Mouse (Mus musculus) limb, embryonic 14.5 days (tissue): ENCODE results near the gene Sept3. TPM values are rescaled to one million over a fixed set of nuclear protein-coding genes. Genes with fewer than 3 reads are reported as not detected.

Source experiments
- ATAC-seq: fragments of 200-750 bp; cut with Nextera tagmentation; 2 replicates; pipeline ENCODE4 v1.8.0; 2017; ENCODE audit warnings: low read depth, moderate number of reproducible peaks, moderate TSS enrichment; ENCODE audit not compliant: low FRiP score
- DNase-seq: peaks from one replicate; pipeline ENCODE4 v3.0.0-alpha.2; 2015; ENCODE audit warnings: low spot score
- H3K27ac ChIP-seq: fragments of 300-500 bp; sonication (generic); replicated peaks from 2 replicates; pipeline ENCODE4 v1.5.1; 2014; ENCODE audit warnings: low read depth, mild to moderate bottlenecking, low read length, moderate library complexity, mixed read lengths
- H3K27me3 ChIP-seq: fragments of 300-500 bp; sonication (generic); 2 replicates; pipeline ENCODE4 v1.6.1; 2014; ENCODE audit warnings: low read length, mixed read lengths; ENCODE audit not compliant: control insufficient read depth, insufficient read depth
- H3K36me3 ChIP-seq: fragments of 300-500 bp; sonication (generic); 2 replicates; pipeline ENCODE4 v1.6.1; 2014; ENCODE audit warnings: mild to moderate bottlenecking, low read length, moderate library complexity, mixed read lengths; ENCODE audit not compliant: control insufficient read depth, insufficient read depth
- H3K4me1 ChIP-seq: fragments of 300-500 bp; sonication (generic); 2 replicates; pipeline ENCODE4 v1.6.1; 2014; ENCODE audit warnings: antibody characterized with exemption, low read length, mixed read lengths; ENCODE audit not compliant: control insufficient read depth, insufficient read depth
- H3K4me2 ChIP-seq: fragments of 300-500 bp; sonication (generic); replicated peaks from 2 replicates; pipeline ENCODE4 v1.6.1; 2014; ENCODE audit warnings: low read depth, mild to moderate bottlenecking, low read length, moderate library complexity; ENCODE audit not compliant: severe bottlenecking
- H3K4me3 ChIP-seq: fragments of 300-500 bp; sonication (generic); replicated peaks from 2 replicates; pipeline ENCODE4 v1.5.1; 2014; ENCODE audit warnings: low read length
- H3K9ac ChIP-seq: fragments of 300-500 bp; sonication (generic); 2 replicates; pipeline ENCODE4 v1.6.1; 2014; ENCODE audit warnings: mild to moderate bottlenecking, low read depth, low read length, moderate library complexity; ENCODE audit not compliant: severe bottlenecking
- H3K9me3 ChIP-seq: fragments of 300-500 bp; sonication (generic); 2 replicates; pipeline ENCODE4 v1.6.1; 2016; ENCODE audit warnings: low read length; ENCODE audit not compliant: control insufficient read depth
- POLR2A ChIP-seq: fragments of 200-500 bp; IDR thresholded peaks from 2 replicates; pipeline ENCODE4 v1.8.0; 2012; ENCODE audit warnings: inconsistent platforms, mild to moderate bottlenecking, moderate library complexity, borderline replicate concordance; ENCODE audit not compliant: insufficient read depth, insufficient read length; ENCODE audit errors: extremely low read depth
- WGBS: fragments of 180-500 bp; shearing (Covaris S2); extraction: QIAGEN DNeasy Blood & Tissue Kit; methylation state at CpG from one replicate; pipeline ENCODE4 v1.1.7; 2014; 5-methylcytosine and 5-hydroxymethylcytosine counted together
- polyA plus RNA-seq, 2 experiments: library from polyadenylated mRNA; depleted of rRNA in 1 of 2; stranded (reverse) in 1 of 2; unstranded in 1 of 2; fragments of >200 nt; fragmentation: Nextera tagmentation in 1 of 2; extraction: Ambion mirVana in 1 of 2; gene quantifications; 2 replicates each; pipeline versions ENCODE4 v1.2.1 to v1.2.3; 2012 to 2014

Sept3 gene
- polyA plus RNA-seq, 2 experiments, result 12.0 to 23.7 TPM

- peaks cover 2% of the 10 kb centered on the region; the same call in 1 of the 2 replicates for H3K36me3 ChIP-seq
- peak overlapping the region; percentile 75 for H3K4me2 ChIP-seq
- peak overlapping the region; percentile 54 for H3K4me3 ChIP-seq
- no peak for TF ChIP-seq POLR2A
- H3K27ac ChIP-seq, result peak overlapping the region; percentile 79
- H3K4me1 ChIP-seq, result peaks cover 24% of the 10 kb centered on the region
- DNase-seq (no peak), ATAC-seq (no peak)
- WGBS, result 58% methylated on average over 15 of the region's 15 CpGs
- no peaks in the 10 kb centered on the region for H3K9me3 ChIP-seq
- H3K9ac ChIP-seq, result peak overlapping the region; percentile 85
- H3K27me3 ChIP-seq, result no peaks in the 10 kb centered on the region
Observed at GRCm38 (mm10) chr15:82341675-82342542, 67.2 kb downstream of the Sept3 start.

GRCm38 (mm10) chr15:82342543-82342935, 67.8 kb downstream of the Sept3 start:
- ATAC-seq, result no peak
- no peak overlapping the region for H3K9ac ChIP-seq

GRCm38 (mm10) chr15:82343368-82344287, 68.9 kb downstream of the Sept3 start:
- no peak overlapping the region for H3K4me2 ChIP-seq
- no peak overlapping the region for H3K4me3 ChIP-seq
- no peaks in the 10 kb centered on the region for H3K9me3 ChIP-seq
- H3K4me1 ChIP-seq, result peaks cover 20% of the 10 kb centered on the region
- H3K9ac ChIP-seq, result no peak overlapping the region
- no peak overlapping the region for H3K27ac ChIP-seq
- H3K27me3 ChIP-seq, result no peaks in the 10 kb centered on the region
- peaks cover 12% of the 10 kb centered on the region for H3K36me3 ChIP-seq
- ATAC-seq, result no peak
- WGBS, result 91% methylated on average over 27 of the region's 27 CpGs
- no peak for DNase-seq
- TF ChIP-seq POLR2A, result no peak

More at GRCm38 (mm10) chr15:82342543-82342935, 67.8 kb downstream of the Sept3 start:
- Histone ChIP-seq H3K4me2 (no peak overlapping the region), H3K27ac (no peak overlapping the region), H3K4me3 (no peak overlapping the region), H3K36me3 (peaks cover 2% of the 10 kb centered on the region; the same call in 1 of the 2 replicates), H3K4me1 (peaks cover 27% of the 10 kb centered on the region), H3K27me3 (no peaks in the 10 kb centered on the region), H3K9me3 (no peaks in the 10 kb centered on the region)
- WGBS, result 78% methylated on average over 5 of the region's 5 CpGs
- DNase-seq, result no peak
- TF ChIP-seq POLR2A, result no peak

Other genes with a start within 250 kb of the Sept3 start
- gene Desi1, start 241.0 kb upstream of the Sept3 start, polyA plus RNA-seq (2012; rRNA removed), result 30.5 and 34.8 TPM in 2 replicates
- 26.3 and 29.8 TPM in 2 replicates for gene Desi1, start 241.0 kb upstream of the Sept3 start, polyA plus RNA-seq (2014; fragmentation: Nextera tagmentation; extraction: Ambion mirVana)
- gene Snu13, start 227.3 kb upstream of the Sept3 start, polyA plus RNA-seq (2012; rRNA removed), result 155 and 182 TPM in 2 replicates
- gene Snu13, start 227.3 kb upstream of the Sept3 start, polyA plus RNA-seq (2014; fragmentation: Nextera tagmentation; extraction: Ambion mirVana), result 268 and 280 TPM in 2 replicates
- 0.01 TPM in 1 of 2 replicates, not detected in the other for gene 4930407I10Rik, start 215.7 kb upstream of the Sept3 start, polyA plus RNA-seq (2012; rRNA removed)
- gene 4930407I10Rik, start 215.7 kb upstream of the Sept3 start, polyA plus RNA-seq (2014; fragmentation: Nextera tagmentation; extraction: Ambion mirVana), result 0.06 TPM in 1 of 2 replicates, not detected in the other
- gene Mei1, start 204.9 kb upstream of the Sept3 start, polyA plus RNA-seq (2012; rRNA removed), result 0.14 and 0.16 TPM in 2 replicates
- gene Mei1, start 204.9 kb upstream of the Sept3 start, polyA plus RNA-seq (2014; fragmentation: Nextera tagmentation; extraction: Ambion mirVana), result 0.12 TPM in 1 of 2 replicates, not detected in the other
- 39.6 and 40.7 TPM in 2 replicates for gene Ccdc134, start 147.0 kb upstream of the Sept3 start, polyA plus RNA-seq (2012; rRNA removed)
- gene Ccdc134, start 147.0 kb upstream of the Sept3 start, polyA plus RNA-seq (2014; fragmentation: Nextera tagmentation; extraction: Ambion mirVana), result 26.4 and 28.3 TPM in 2 replicates
- 131 and 253 TPM in 2 replicates for gene Srebf2, start 127.7 kb upstream of the Sept3 start, polyA plus RNA-seq (2012; rRNA removed)
- 122 and 125 TPM in 2 replicates for gene Srebf2, start 127.7 kb upstream of the Sept3 start, polyA plus RNA-seq (2014; fragmentation: Nextera tagmentation; extraction: Ambion mirVana)
- 1.1 and 1.5 TPM in 2 replicates for gene Shisa8, start 62.1 kb upstream of the Sept3 start, polyA plus RNA-seq (2012; rRNA removed)
- gene Shisa8, start 62.1 kb upstream of the Sept3 start, polyA plus RNA-seq (2014; fragmentation: Nextera tagmentation; extraction: Ambion mirVana), result 0.41 and 0.54 TPM in 2 replicates
- gene Tnfrsf13c, start 50.5 kb upstream of the Sept3 start, polyA plus RNA-seq (2012; rRNA removed), result 0.29 and 0.46 TPM in 2 replicates
- 0.22 and 0.29 TPM in 2 replicates for gene Tnfrsf13c, start 50.5 kb upstream of the Sept3 start, polyA plus RNA-seq (2014; fragmentation: Nextera tagmentation; extraction: Ambion mirVana)
- gene Cenpm, start 30.1 kb upstream of the Sept3 start, polyA plus RNA-seq (2012; rRNA removed), result 39.4 and 43.3 TPM in 2 replicates
- 57.7 and 59.3 TPM in 2 replicates for gene Cenpm, start 30.1 kb upstream of the Sept3 start, polyA plus RNA-seq (2014; fragmentation: Nextera tagmentation; extraction: Ambion mirVana)
- gene 1500009C09Rik, start 22.5 kb upstream of the Sept3 start, polyA plus RNA-seq (2012; rRNA removed), result 0.35 and 0.40 TPM in 2 replicates
- gene 1500009C09Rik, start 22.5 kb upstream of the Sept3 start, polyA plus RNA-seq (2014; fragmentation: Nextera tagmentation; extraction: Ambion mirVana), result not detected in 2 replicates
- gene Wbp2nl, start 24.1 kb downstream of the Sept3 start, polyA plus RNA-seq (2012; rRNA removed), result 0.24 and 0.47 TPM in 2 replicates
- not detected in 2 replicates for gene Wbp2nl, start 24.1 kb downstream of the Sept3 start, polyA plus RNA-seq (2014; fragmentation: Nextera tagmentation; extraction: Ambion mirVana)
- gene Naga, start 64.0 kb downstream of the Sept3 start, polyA plus RNA-seq (2012; rRNA removed), result 101 and 118 TPM in 2 replicates
- 59.3 and 60.1 TPM in 2 replicates for gene Naga, start 64.0 kb downstream of the Sept3 start, polyA plus RNA-seq (2014; fragmentation: Nextera tagmentation; extraction: Ambion mirVana)
- 12.8 and 15.3 TPM in 2 replicates for gene Pheta2, start 64.0 kb downstream of the Sept3 start, polyA plus RNA-seq (2012; rRNA removed)
- gene Pheta2, start 64.0 kb downstream of the Sept3 start, polyA plus RNA-seq (2014; fragmentation: Nextera tagmentation; extraction: Ambion mirVana), result 11.9 and 14.1 TPM in 2 replicates
- gene Smdt1, start 64.1 kb downstream of the Sept3 start, polyA plus RNA-seq (2012; rRNA removed), result 175 and 178 TPM in 2 replicates
- gene Smdt1, start 64.1 kb downstream of the Sept3 start, polyA plus RNA-seq (2014; fragmentation: Nextera tagmentation; extraction: Ambion mirVana), result 255 and 258 TPM in 2 replicates
- 252 and 318 TPM in 2 replicates for gene Ndufa6, start 79.4 kb downstream of the Sept3 start, polyA plus RNA-seq (2012; rRNA removed)
- gene Ndufa6, start 79.4 kb downstream of the Sept3 start, polyA plus RNA-seq (2014; fragmentation: Nextera tagmentation; extraction: Ambion mirVana), result 325 and 348 TPM in 2 replicates
- 27.5 and 29.5 TPM in 2 replicates for gene Cyp2d22, start 105.4 kb downstream of the Sept3 start, polyA plus RNA-seq (2012; rRNA removed)
- gene Cyp2d22, start 105.4 kb downstream of the Sept3 start, polyA plus RNA-seq (2014; fragmentation: Nextera tagmentation; extraction: Ambion mirVana), result 5.2 and 6.4 TPM in 2 replicates
- not detected in 2 replicates for gene Cyp2d11, start 119.1 kb downstream of the Sept3 start, polyA plus RNA-seq (2012; rRNA removed)
- not detected in 2 replicates for gene Cyp2d11, start 119.1 kb downstream of the Sept3 start, polyA plus RNA-seq (2014; fragmentation: Nextera tagmentation; extraction: Ambion mirVana)
- gene Cyp2d10, start 132.3 kb downstream of the Sept3 start, polyA plus RNA-seq (2012; rRNA removed), result not detected in 2 replicates
- gene Cyp2d10, start 132.3 kb downstream of the Sept3 start, polyA plus RNA-seq (2014; fragmentation: Nextera tagmentation; extraction: Ambion mirVana), result not detected in 2 replicates
- 0.26 TPM in 1 of 2 replicates, not detected in the other for gene Cyp2d9, start 158.5 kb downstream of the Sept3 start, polyA plus RNA-seq (2012; rRNA removed)
- not detected in 2 replicates for gene Cyp2d9, start 158.5 kb downstream of the Sept3 start, polyA plus RNA-seq (2014; fragmentation: Nextera tagmentation; extraction: Ambion mirVana)